Mouse (Mus musculus) liver, embryonic 16.5 days (tissue): ENCODE results near the gene Pitx1. TPM values are rescaled to one million over a fixed set of nuclear protein-coding genes. Genes with fewer than 3 reads are reported as not detected.

ENCODE experiments used
- ATAC-seq: fragments of 200-750 bp; cut with Nextera tagmentation; 2 replicates; pipeline ENCODE4 v1.8.0; 2017; ENCODE audit warnings: low read depth, mild to moderate bottlenecking, moderate number of reproducible peaks, moderate library complexity
- H3K27ac ChIP-seq: fragments of 300-500 bp; sonication (generic); 2 replicates; pipeline ENCODE4 v1.5.1; 2014; ENCODE audit warnings: mild to moderate bottlenecking, low read length
- H3K27me3 ChIP-seq: fragments of 300-500 bp; sonication (generic); 2 replicates; pipeline ENCODE4 v1.6.1; 2014; ENCODE audit warnings: low read depth, low read length, mixed read lengths; ENCODE audit not compliant: control insufficient read depth, insufficient read depth
- H3K36me3 ChIP-seq: fragments of 300-500 bp; sonication (generic); 2 replicates; pipeline ENCODE4 v1.6.1; 2014; ENCODE audit warnings: mild to moderate bottlenecking; ENCODE audit not compliant: control insufficient read depth, insufficient read depth
- H3K4me1 ChIP-seq: fragments of 300-500 bp; sonication (generic); 2 replicates; pipeline ENCODE4 v1.6.1; 2014; ENCODE audit warnings: low read depth, low read length, mixed read lengths; ENCODE audit not compliant: control insufficient read depth
- H3K4me2 ChIP-seq: fragments of 300-500 bp; sonication (generic); 2 replicates; pipeline ENCODE4 v1.6.1; 2014; ENCODE audit warnings: low read depth, low read length, mixed read lengths
- H3K4me3 ChIP-seq: fragments of 300-500 bp; sonication (generic); 2 replicates; pipeline ENCODE4 v1.5.1; 2014; ENCODE audit warnings: low read depth, mild to moderate bottlenecking, low read length
- H3K9ac ChIP-seq: fragments of 300-500 bp; sonication (generic); 2 replicates; pipeline ENCODE4 v1.6.1; 2014; ENCODE audit warnings: low read depth, low read length
- H3K9me3 ChIP-seq: fragments of 300-500 bp; sonication (generic); replicated peaks from 2 replicates; pipeline ENCODE4 v1.6.1; 2016; ENCODE audit warnings: low read length; ENCODE audit not compliant: control insufficient read depth
- WGBS: fragments of 180-500 bp; shearing (Covaris S2); extraction: QIAGEN DNeasy Blood & Tissue Kit; methylation state at CpG from one replicate; pipeline ENCODE4 v1.1.7; 2014; ENCODE audit not compliant: insufficient replicate concordance; 5-methylcytosine and 5-hydroxymethylcytosine counted together
- polyA plus RNA-seq: library from polyadenylated mRNA; unstranded; fragments of >200 nt; fragmentation: Nextera tagmentation; extraction: Ambion mirVana; gene quantifications from 2 replicates; pipeline ENCODE4 v1.2.1, GENCODE M21; 2015

Gene Pitx1
- 0.07 TPM in 1 of 2 replicates, not detected in the other for polyA plus RNA-seq

DNA sequence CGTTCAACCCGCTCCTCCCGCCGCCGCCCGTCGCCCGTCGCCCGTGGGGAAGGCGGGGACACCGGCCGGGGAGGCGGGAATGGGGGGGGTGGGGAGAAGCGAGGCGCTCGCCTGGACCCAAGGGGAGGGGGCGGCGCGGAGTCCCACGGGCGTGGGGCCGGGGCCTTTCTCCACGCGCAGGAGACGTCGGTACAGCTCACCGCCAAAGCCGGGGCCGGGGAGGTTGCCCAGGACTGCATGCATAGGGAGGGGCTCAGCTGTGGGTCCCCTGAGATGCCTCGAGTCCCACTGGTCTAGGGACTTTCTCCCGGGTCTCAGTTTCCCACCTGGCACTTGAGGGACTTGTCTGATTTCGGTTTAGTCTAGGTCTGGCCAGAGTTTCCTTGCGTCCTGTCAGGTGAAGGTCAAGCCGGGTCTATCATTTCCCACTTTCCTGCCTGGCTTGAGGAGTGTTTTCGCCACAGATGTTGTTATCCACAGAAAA is at the start of gene Pitx1:
TSS of gene Pitx1 (minus strand) at position 51 of the 484 bp plus-strand sequence.
- Histone ChIP-seq H3K4me1 (no peaks in the 10 kb centered on the region), H3K4me3 (no peak within 1 kb of the TSS), H3K4me2 (no peak within 1 kb of the TSS), H3K36me3 (no peaks in the 10 kb centered on the region), H3K9me3 (no peaks in the 10 kb centered on the region), H3K27me3 (peaks cover 89% of the 10 kb centered on the region), H3K9ac (no peak within 1 kb of the TSS), H3K27ac (no peak within 1 kb of the TSS)
- ATAC-seq = no peak
- 1% methylated on average over 35 of the region's 36 CpGs for WGBS

DNA sequence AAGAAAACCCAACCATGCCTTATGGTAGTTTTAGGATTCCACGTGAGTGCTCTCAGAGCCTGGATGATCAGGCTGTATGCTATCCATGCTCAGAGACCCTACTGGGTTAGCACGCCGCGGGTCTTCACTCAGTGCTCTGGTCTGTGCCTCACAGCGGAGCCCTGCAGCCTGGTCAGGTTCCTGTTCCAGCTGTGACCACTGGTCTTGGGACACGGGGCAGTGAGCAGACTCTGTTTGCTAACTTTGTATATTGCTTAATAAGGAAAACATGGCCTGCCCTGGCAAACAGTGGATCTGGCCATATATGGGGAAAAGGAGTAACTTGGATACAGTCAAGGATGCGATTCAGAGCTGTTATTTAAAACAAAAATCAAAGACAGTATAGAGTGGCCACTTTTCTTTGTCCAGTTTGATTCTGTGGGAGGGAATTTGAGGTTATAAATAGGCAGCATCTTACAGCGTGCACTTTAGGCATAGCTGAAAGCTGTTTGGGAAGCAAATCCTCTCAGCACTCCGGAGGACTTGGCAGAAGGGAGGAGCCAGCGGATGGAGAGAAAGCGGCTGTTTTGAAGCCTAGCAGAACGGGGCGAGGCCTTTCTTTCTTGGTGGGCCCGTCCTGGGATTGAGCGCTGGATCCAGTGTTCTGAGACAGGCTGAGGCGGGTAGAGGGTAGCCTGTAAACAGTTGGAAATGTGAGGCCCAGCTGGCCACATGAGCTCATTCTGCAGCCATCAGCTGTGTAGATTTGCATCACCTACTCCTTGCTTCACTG is 45.6 kb upstream of the Pitx1 start:
- H3K27me3 ChIP-seq = no peaks in the 10 kb centered on the region
- no peaks in the 10 kb centered on the region for H3K36me3 ChIP-seq
- H3K9me3 ChIP-seq = no peaks in the 10 kb centered on the region
- no peak overlapping the region for H3K9ac ChIP-seq
- peaks cover 3% of the 10 kb centered on the region for H3K4me1 ChIP-seq
- ATAC-seq = peak; percentile 72
- no peak overlapping the region for H3K27ac ChIP-seq
- H3K4me2 ChIP-seq = no peak overlapping the region
- 51% methylated on average over 16 of the region's 16 CpGs for WGBS
- no peak overlapping the region for H3K4me3 ChIP-seq

DNA sequence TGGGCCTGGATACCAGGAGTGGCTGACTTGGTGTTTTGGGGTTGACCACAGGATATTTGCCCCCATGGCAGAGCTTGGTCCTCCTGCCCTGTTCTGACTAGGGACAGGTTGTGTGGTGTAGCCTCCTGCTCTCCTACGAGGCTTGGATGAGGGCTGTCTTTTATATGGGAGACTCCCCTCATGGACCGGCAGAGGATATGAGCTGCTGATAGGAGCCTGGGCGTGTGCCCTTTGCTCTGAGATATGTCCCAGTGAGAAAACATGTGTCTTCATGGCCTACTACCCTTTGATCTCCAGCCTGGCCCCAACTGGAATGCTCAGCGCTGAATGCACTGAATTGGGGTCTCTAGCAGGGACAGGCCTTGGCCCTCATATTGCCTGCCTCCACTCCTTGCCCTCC is 42.4 kb upstream of the Pitx1 start:
- Histone ChIP-seq H3K27ac (no peak overlapping the region), H3K27me3 (no peaks in the 10 kb centered on the region), H3K36me3 (no peaks in the 10 kb centered on the region), H3K9ac (no peak overlapping the region), H3K4me3 (no peak overlapping the region), H3K9me3 (no peaks in the 10 kb centered on the region), H3K4me1 (peaks cover 3% of the 10 kb centered on the region), H3K4me2 (no peak overlapping the region)
- ATAC-seq = peak; percentile 43
- 54% methylated on average over 4 of the region's 4 CpGs for WGBS

DNA sequence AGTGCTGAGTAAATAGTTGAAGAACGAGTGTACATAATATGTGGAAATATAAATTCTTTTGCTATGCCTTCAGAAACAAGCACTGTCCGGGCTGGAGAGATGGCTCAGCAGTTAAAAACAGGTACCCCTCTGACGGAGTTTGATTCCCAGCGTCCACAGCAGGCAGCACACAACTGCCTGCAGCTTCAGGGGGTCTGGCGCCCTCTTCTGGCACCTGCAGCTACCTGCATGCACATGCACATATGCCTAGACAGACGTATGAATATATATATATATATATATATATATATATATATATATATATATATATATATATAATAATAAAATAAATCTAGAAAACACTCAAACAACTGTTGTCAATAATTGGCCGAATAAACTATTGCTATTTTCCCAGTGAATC is 35.4 kb upstream of the Pitx1 start:
- Histone ChIP-seq H3K36me3 (no peaks in the 10 kb centered on the region), H3K27ac (no peak overlapping the region), H3K27me3 (no peaks in the 10 kb centered on the region), H3K9me3 (no peaks in the 10 kb centered on the region; the same call in none of the 2 replicates), H3K4me3 (no peak overlapping the region), H3K4me2 (no peak overlapping the region), H3K4me1 (no peaks in the 10 kb centered on the region), H3K9ac (no peak overlapping the region)
- no peak for ATAC-seq
- 55% methylated on average over 7 of the region's 7 CpGs for WGBS

DNA sequence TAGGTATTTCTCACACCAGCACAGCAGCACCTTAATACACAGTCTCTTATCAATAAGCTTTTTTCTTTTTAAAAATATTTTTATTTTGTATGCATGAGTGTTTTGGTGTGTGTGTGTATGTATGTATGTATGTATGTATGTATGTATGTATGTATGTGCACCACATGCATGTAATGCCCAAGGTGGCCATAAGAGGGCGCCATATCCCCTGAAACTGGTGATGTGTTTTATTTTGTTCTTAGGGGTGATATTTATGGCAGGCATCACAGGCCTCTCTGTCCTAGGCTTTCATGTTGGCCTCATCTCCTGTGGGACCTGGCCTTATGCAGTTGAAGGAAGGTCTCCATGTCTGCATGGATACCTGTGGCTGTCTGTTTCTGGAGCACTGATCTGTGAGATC is 34.0 kb upstream of the Pitx1 start:
- Histone ChIP-seq H3K27ac (no peak overlapping the region), H3K4me2 (no peak overlapping the region), H3K36me3 (no peaks in the 10 kb centered on the region), H3K27me3 (no peaks in the 10 kb centered on the region), H3K9ac (no peak overlapping the region), H3K4me3 (no peak overlapping the region), H3K9me3 (no peaks in the 10 kb centered on the region; the same call in none of the 2 replicates), H3K4me1 (no peaks in the 10 kb centered on the region)
- 72% methylated on average over 1 of the region's 1 CpGs for WGBS
- ATAC-seq = no peak

DNA sequence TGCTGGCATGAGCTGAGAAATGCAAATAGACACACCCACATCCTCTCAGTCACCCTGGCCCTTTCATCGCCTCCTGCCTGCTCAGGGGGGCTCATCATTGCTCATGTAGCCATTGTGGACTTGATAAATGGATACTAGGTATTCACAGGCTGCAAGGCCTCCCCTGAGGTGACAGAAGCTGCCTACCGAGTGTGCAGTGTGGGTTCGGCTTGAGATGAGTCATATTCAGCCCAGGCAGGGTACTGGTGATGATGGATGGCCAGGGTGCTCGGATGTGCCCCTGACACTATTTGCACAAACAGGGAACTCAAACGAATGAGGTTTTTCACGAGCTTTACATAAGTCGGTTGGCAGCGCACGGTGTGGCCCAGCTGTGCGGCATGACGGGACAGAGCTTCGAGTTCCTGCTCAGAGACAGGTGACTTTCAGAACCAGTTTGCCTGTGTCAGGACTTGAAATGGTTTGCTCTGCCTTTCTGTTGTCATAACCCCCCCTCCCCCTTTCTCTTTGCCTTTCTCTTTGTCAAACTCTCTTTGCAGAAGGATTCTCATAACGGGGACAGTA is 31.6 kb upstream of the Pitx1 start:
- no peaks in the 10 kb centered on the region for H3K27me3 ChIP-seq
- no peaks in the 10 kb centered on the region for H3K36me3 ChIP-seq
- H3K9ac ChIP-seq = no peak overlapping the region
- no peaks in the 10 kb centered on the region; the same call in 1 of the 2 replicates for H3K9me3 ChIP-seq
- no peak overlapping the region for H3K4me3 ChIP-seq
- no peaks in the 10 kb centered on the region for H3K4me1 ChIP-seq
- H3K4me2 ChIP-seq = no peak overlapping the region
- WGBS = 50% methylated on average over 13 of the region's 13 CpGs
- H3K27ac ChIP-seq = no peak overlapping the region
- ATAC-seq = no peak

DNA sequence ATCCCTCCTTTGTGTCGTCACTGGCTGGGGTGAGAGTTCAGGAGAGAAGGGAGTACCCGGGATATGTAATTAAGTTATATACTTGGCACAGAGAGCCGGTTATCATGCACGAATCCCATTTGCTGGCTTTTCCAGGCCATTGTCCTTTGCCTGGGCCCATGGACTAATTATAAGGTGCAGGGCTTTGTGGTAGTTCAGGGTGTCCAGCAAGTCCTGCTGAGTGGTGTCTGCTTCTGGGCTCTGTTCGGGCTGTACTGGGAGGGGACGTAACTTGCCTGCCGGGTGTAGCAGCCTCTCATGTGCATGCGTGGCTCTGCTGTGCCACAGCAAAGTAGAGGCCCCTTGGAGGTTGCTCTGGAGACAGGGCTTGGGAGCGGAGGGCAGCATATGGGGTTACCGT is 24.5 kb upstream of the Pitx1 start:
- no peak for ATAC-seq
- WGBS = 65% methylated on average over 10 of the region's 10 CpGs
- no peak overlapping the region for H3K27ac ChIP-seq

GRCm38 (mm10) chr13:55858463-55858862 is 22.5 kb upstream of the Pitx1 start:
- Histone ChIP-seq H3K4me3 (no peak overlapping the region), H3K36me3 (no peaks in the 10 kb centered on the region), H3K9ac (no peak overlapping the region), H3K9me3 (no peaks in the 10 kb centered on the region), H3K27ac (no peak overlapping the region), H3K27me3 (peaks cover 3% of the 10 kb centered on the region; the same call in 1 of the 2 replicates), H3K4me2 (no peak overlapping the region), H3K4me1 (no peaks in the 10 kb centered on the region)
- no peak for ATAC-seq
- 35% methylated on average over 5 of the region's 5 CpGs for WGBS

More for the DNA sequence above, 24.5 kb upstream of the Pitx1 start:
- Histone ChIP-seq H3K9ac (no peak overlapping the region), H3K9me3 (no peaks in the 10 kb centered on the region), H3K4me2 (no peak overlapping the region), H3K4me3 (no peak overlapping the region), H3K27me3 (peaks cover 3% of the 10 kb centered on the region; the same call in 1 of the 2 replicates), H3K36me3 (no peaks in the 10 kb centered on the region), H3K4me1 (no peaks in the 10 kb centered on the region)

DNA sequence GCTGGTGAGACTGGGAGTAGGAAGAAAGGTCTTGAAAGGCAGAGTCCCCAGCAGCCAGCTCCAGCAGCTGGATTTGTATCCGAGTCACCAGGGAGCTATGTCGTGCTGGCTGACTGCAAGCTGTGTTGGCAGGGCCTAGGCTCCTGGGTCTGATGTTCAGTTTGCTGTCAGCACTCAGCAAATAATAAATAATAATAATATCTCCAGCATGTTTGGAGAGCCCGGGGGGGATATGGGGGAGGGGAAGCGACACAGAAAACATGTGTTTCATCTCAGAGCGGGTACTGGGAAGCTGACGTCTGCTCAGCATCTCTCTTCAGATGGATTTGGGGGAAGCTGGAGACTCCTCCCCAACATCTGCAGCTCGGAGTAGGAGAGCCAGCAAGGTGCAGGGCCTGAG is 19.8 kb upstream of the Pitx1 start:
- Histone ChIP-seq H3K9ac (no peak overlapping the region), H3K27me3 (peaks cover 3% of the 10 kb centered on the region), H3K9me3 (no peaks in the 10 kb centered on the region), H3K4me1 (no peaks in the 10 kb centered on the region), H3K36me3 (no peaks in the 10 kb centered on the region), H3K4me3 (no peak overlapping the region), H3K4me2 (no peak overlapping the region), H3K27ac (no peak overlapping the region)
- no peak for ATAC-seq
- 62% methylated on average over 7 of the region's 7 CpGs for WGBS
